Mouse (Mus musculus): ENCODE results near the gene Zc3h12d. TPM values are rescaled to one million over a fixed set of nuclear protein-coding genes. Genes with fewer than 3 reads are reported as not detected.

Gene Zc3h12d
- 0.22 and 0.23 TPM in 2 replicates for polyA plus RNA-seq (2015; fragmentation: Nextera tagmentation; extraction: Ambion mirVana)

GRCm38 (mm10) chr10:7832171-7832676, at the start of gene Zc3h12d:
Gene Zc3h12d, plus strand, starts transcription at chr10:7832470.
- 3% methylated on average over 15 of the region's 15 CpGs for WGBS (ENCODE audit: insufficient replicate concordance)
- Histone ChIP-seq H3K9me3 (replicated peaks) (no peaks in the 10 kb centered on the region), H3K27me3 (no peaks in the 10 kb centered on the region), H3K36me3 (peaks cover 3% of the 10 kb centered on the region; the same call in 1 of the 2 replicates), H3K4me1 (replicated peaks) (0 out of 2 replicates have a peak, but pooled peaks cover 5% of the 10 kb centered on the region), H3K4me3 (replicated peaks) (peak within 1 kb of the TSS; percentile 22), H3K27ac (no peak within 1 kb of the TSS), H3K9ac (no peak within 1 kb of the TSS), H3K4me2 (peak within 1 kb of the TSS; percentile 45)
- ATAC-seq (ENCODE audit: low read depth) (peak; percentile 59), DNase-seq (no peak)

- H3K27ac ChIP-seq: no peak overlapping the region
- WGBS (ENCODE audit: insufficient replicate concordance): 59% methylated on average over 2 of the region's 2 CpGs
- no peaks in the 10 kb centered on the region for H3K9me3 ChIP-seq (replicated peaks)
- peaks cover 14% of the 10 kb centered on the region for H3K36me3 ChIP-seq
- H3K4me3 ChIP-seq (replicated peaks): no peak overlapping the region
- H3K27me3 ChIP-seq: no peaks in the 10 kb centered on the region
- no peak overlapping the region for H3K9ac ChIP-seq
- no peak overlapping the region for H3K4me2 ChIP-seq
- DNase-seq (no peak), ATAC-seq (ENCODE audit: low read depth) (no peak)
- peaks cover 11% of the 10 kb centered on the region for H3K4me1 ChIP-seq (replicated peaks)
Observed at GRCm38 (mm10) chr10:7787319-7787718, 45.0 kb upstream of the Zc3h12d start.

GRCm38 (mm10) chr10:7792254-7792750, 40.0 kb upstream of the Zc3h12d start:
- peaks cover 35% of the 10 kb centered on the region for H3K36me3 ChIP-seq
- H3K9me3 ChIP-seq (replicated peaks): no peaks in the 10 kb centered on the region
- H3K27me3 ChIP-seq: no peaks in the 10 kb centered on the region
- H3K27ac ChIP-seq: peak overlapping the region; percentile 81
- ATAC-seq (ENCODE audit: low read depth) (peak; percentile 53), DNase-seq (no peak)
- peak overlapping the region; percentile 93 for H3K4me3 ChIP-seq (replicated peaks)
- H3K4me1 ChIP-seq (replicated peaks): peaks cover 29% of the 10 kb centered on the region
- peak overlapping the region; percentile 77 for H3K4me2 ChIP-seq
- WGBS (ENCODE audit: insufficient replicate concordance): under 1% methylated on average over 10 of the region's 10 CpGs
- peak overlapping the region; percentile 90 for H3K9ac ChIP-seq

GRCm38 (mm10) chr10:7792751-7793385, 39.4 kb upstream of the Zc3h12d start, which contains the start of the genes Ginm1 and Ppil4:
Gene Ginm1, minus strand, starts transcription at chr10:7792824.
Gene Ppil4, plus strand, starts transcription at chr10:7792891.
- ATAC-seq (ENCODE audit: low read depth) (peak; percentile 91), DNase-seq (peak; percentile 85)
- peaks cover 29% of the 10 kb centered on the region for H3K4me1 ChIP-seq (replicated peaks)
- H3K4me3 ChIP-seq (replicated peaks): peak within 1 kb of the TSS; percentile 93
- H3K4me2 ChIP-seq: peak within 1 kb of the TSS; percentile 77
- H3K36me3 ChIP-seq: peaks cover 41% of the 10 kb centered on the region
- peak within 1 kb of the TSS; percentile 90 for H3K9ac ChIP-seq
- under 1% methylated on average over 52 of the region's 52 CpGs for WGBS (ENCODE audit: insufficient replicate concordance)
- H3K9me3 ChIP-seq (replicated peaks): no peaks in the 10 kb centered on the region
- H3K27ac ChIP-seq: peak within 1 kb of the TSS; percentile 81
- no peaks in the 10 kb centered on the region for H3K27me3 ChIP-seq

- H3K9ac ChIP-seq: no peak overlapping the region
- 41% methylated on average over 3 of the region's 3 CpGs for WGBS (ENCODE audit: insufficient replicate concordance)
- H3K4me2 ChIP-seq: no peak overlapping the region
- no peak for DNase-seq
- no peak overlapping the region for H3K4me3 ChIP-seq (replicated peaks)
- H3K4me1 ChIP-seq (replicated peaks): peaks cover 6% of the 10 kb centered on the region; the same call in 1 of the 2 replicates
- H3K27me3 ChIP-seq: no peaks in the 10 kb centered on the region
- H3K9me3 ChIP-seq (replicated peaks): no peaks in the 10 kb centered on the region
- ATAC-seq (ENCODE audit: low read depth): peak; percentile 57
- no peak overlapping the region for H3K27ac ChIP-seq
- H3K36me3 ChIP-seq: peaks cover 92% of the 10 kb centered on the region
Observed at GRCm38 (mm10) chr10:7801258-7801657, 31.0 kb upstream of the Zc3h12d start.

GRCm38 (mm10) chr10:7802519-7803140, 29.6 kb upstream of the Zc3h12d start:
- H3K27me3 ChIP-seq: no peaks in the 10 kb centered on the region
- peaks cover 87% of the 10 kb centered on the region for H3K36me3 ChIP-seq
- WGBS (ENCODE audit: insufficient replicate concordance): 76% methylated on average over 2 of the region's 2 CpGs

GRCm38 (mm10) chr10:7809937-7810336, 22.3 kb upstream of the Zc3h12d start:
- Histone ChIP-seq H3K4me3 (replicated peaks) (no peak overlapping the region), H3K4me1 (replicated peaks) (no peaks in the 10 kb centered on the region), H3K27ac (no peak overlapping the region), H3K9ac (no peak overlapping the region), H3K36me3 (peaks cover 80% of the 10 kb centered on the region), H3K27me3 (no peaks in the 10 kb centered on the region), H3K9me3 (replicated peaks) (no peaks in the 10 kb centered on the region), H3K4me2 (no peak overlapping the region)
- DNase-seq (peak; percentile 19), ATAC-seq (ENCODE audit: low read depth) (peak; percentile 39; the same call in 1 of the 2 replicates)
- WGBS (ENCODE audit: insufficient replicate concordance): 42% methylated on average over 2 of the region's 2 CpGs

More at GRCm38 (mm10) chr10:7802519-7803140, 29.6 kb upstream of the Zc3h12d start:
- no peak overlapping the region for H3K27ac ChIP-seq
- no peak overlapping the region for H3K4me2 ChIP-seq
- no peaks in the 10 kb centered on the region for H3K9me3 ChIP-seq (replicated peaks)
- ATAC-seq (ENCODE audit: low read depth) (no peak), DNase-seq (no peak)
- H3K9ac ChIP-seq: no peak overlapping the region
- H3K4me3 ChIP-seq (replicated peaks): no peak overlapping the region
- peaks cover 6% of the 10 kb centered on the region; the same call in 1 of the 2 replicates for H3K4me1 ChIP-seq (replicated peaks)

GRCm38 (mm10) chr10:7816476-7816875, 15.8 kb upstream of the Zc3h12d start:
- Histone ChIP-seq H3K9me3 (replicated peaks) (no peaks in the 10 kb centered on the region), H3K9ac (no peak overlapping the region), H3K27ac (no peak overlapping the region), H3K4me2 (no peak overlapping the region), H3K4me3 (replicated peaks) (no peak overlapping the region), H3K27me3 (no peaks in the 10 kb centered on the region), H3K36me3 (peaks cover 78% of the 10 kb centered on the region), H3K4me1 (replicated peaks) (no peaks in the 10 kb centered on the region)
- no peak for DNase-seq
- WGBS (ENCODE audit: insufficient replicate concordance): 62% methylated on average over 2 of the region's 2 CpGs
- ATAC-seq (ENCODE audit: low read depth): no peak

- 81% methylated on average over 4 of the region's 4 CpGs for WGBS (ENCODE audit: insufficient replicate concordance)
- DNase-seq: no peak
- peaks cover 78% of the 10 kb centered on the region for H3K36me3 ChIP-seq
- no peak overlapping the region for H3K4me3 ChIP-seq (replicated peaks)
- no peak overlapping the region for H3K4me2 ChIP-seq
- H3K27me3 ChIP-seq: no peaks in the 10 kb centered on the region
- H3K9me3 ChIP-seq (replicated peaks): no peaks in the 10 kb centered on the region
- ATAC-seq (ENCODE audit: low read depth): no peak
- H3K27ac ChIP-seq: no peak overlapping the region
- H3K4me1 ChIP-seq (replicated peaks): no peaks in the 10 kb centered on the region
- H3K9ac ChIP-seq: no peak overlapping the region
Observed at GRCm38 (mm10) chr10:7818676-7819075, 13.6 kb upstream of the Zc3h12d start.

- no peaks in the 10 kb centered on the region for H3K4me1 ChIP-seq (replicated peaks)
- H3K36me3 ChIP-seq: peaks cover 78% of the 10 kb centered on the region
- no peaks in the 10 kb centered on the region for H3K9me3 ChIP-seq (replicated peaks)
- no peak overlapping the region for H3K9ac ChIP-seq
- H3K4me2 ChIP-seq: no peak overlapping the region
- H3K27ac ChIP-seq: no peak overlapping the region
- H3K4me3 ChIP-seq (replicated peaks): no peak overlapping the region
- ATAC-seq (ENCODE audit: low read depth): no peak
- H3K27me3 ChIP-seq: no peaks in the 10 kb centered on the region
- WGBS (ENCODE audit: insufficient replicate concordance): 81% methylated on average over 4 of the region's 4 CpGs
- no peak for DNase-seq
Observed at GRCm38 (mm10) chr10:7819156-7819555, 13.1 kb upstream of the Zc3h12d start.

- Histone ChIP-seq H3K4me2 (no peak overlapping the region), H3K27ac (no peak overlapping the region), H3K36me3 (peaks cover 73% of the 10 kb centered on the region), H3K9ac (no peak overlapping the region), H3K4me1 (replicated peaks) (no peaks in the 10 kb centered on the region), H3K4me3 (replicated peaks) (no peak overlapping the region), H3K27me3 (no peaks in the 10 kb centered on the region), H3K9me3 (replicated peaks) (no peaks in the 10 kb centered on the region)
- no peak for DNase-seq
- 85% methylated on average over 4 of the region's 4 CpGs for WGBS (ENCODE audit: insufficient replicate concordance)
- no peak for ATAC-seq (ENCODE audit: low read depth)
Observed at GRCm38 (mm10) chr10:7819603-7820002, 12.7 kb upstream of the Zc3h12d start.
